Mouse (Mus musculus) testis, postnatal 14 days (tissue): ENCODE measurements around the gene Togaram2.
"Not testable (repeated sequence)": the region's sequence is repeated elsewhere in the genome, so short reads cannot be mapped to it uniquely, and the experiment has no call there.

Experiments
- DNase-seq: peaks from one replicate; pipeline ENCODE4 v3.0.0; 2021; ENCODE audit warnings: low spot score

The Togaram2 gene

DNA sequence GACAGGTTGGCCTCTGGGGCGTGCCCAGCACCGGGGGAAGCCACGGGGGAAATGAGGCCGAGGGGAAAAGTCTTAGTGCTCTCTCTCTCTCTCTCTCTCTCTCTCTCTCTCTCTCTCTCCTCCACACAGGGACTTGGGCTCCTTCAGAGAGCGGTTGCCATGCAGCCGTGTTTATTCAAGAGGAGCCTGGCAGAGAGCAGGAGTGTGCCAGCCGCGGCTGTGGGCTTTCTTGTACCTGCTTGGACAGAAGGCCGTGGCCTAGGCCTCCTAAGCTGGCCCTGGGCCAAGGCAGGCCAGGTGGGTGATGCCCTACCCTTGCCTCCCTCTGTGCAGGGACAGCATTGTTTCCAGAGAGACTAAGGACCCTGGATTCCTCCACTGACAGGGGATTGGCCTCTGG lies at the start of gene Togaram2:
Gene Togaram2, plus strand, starts transcription at position 170 of the 400 bp plus-strand sequence.
- no peak for DNase-seq

DNA sequence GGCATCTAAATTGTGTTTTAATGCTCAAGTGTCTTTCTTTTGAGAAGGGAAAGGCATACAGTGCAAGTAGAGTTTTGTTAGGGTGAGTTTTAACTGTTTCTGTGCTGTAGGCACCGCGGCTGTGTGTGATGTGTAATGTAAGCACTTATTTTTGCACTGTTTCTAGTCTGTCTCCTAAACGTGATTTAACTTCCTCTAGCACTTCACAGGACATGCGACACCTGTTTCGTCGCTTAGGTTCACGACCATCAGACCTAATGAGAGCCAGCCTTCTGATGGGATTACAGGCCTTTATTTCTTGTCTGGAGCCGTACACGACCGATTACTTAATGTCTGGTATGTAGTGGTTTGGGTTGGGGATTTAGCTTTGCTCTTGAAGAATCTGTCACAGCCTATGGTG lies 41.3 kb upstream of the Togaram2 start:
- DNase-seq: no peak

DNA sequence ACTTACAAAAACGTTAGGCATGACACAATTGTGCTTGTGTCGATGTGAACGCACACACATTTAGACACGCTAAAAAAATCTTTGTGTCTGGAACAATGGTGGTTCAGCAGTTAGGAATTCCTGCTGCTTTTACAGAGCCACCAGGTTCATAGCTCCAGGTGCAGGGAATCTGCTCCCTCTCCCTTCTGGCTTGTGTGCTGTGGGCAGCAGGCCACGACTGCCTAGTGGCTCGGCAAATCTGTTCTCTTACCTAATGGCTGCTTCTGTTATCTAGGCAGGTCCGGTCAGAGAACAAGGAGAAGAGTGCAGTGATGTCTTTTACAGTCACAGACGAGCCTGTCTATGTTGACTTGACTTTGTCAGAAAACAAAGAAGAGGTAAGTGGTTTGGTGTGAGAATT lies 39.7 kb upstream of the Togaram2 start:
- DNase-seq: no peak

DNA sequence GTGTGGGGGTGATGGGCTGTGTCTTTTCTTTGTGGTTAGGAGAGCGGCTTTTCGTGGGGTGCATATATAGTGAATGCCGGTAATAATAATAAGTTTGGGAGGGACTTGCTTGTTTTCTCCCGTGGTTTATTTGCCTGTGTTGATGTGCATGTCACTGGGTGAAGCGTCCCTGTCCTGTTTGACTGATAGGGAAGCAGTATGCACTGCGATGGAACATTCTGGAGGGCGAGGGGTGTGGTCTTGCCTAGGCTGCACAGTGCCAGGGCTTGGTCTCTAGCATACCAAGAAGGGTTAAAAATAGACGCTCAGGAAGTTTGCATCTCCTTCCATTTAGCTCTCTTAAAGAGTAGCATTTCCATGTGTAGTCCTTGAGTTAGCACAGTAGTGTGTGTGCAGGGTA lies 36.3 kb upstream of the Togaram2 start:
- no peak for DNase-seq

DNA sequence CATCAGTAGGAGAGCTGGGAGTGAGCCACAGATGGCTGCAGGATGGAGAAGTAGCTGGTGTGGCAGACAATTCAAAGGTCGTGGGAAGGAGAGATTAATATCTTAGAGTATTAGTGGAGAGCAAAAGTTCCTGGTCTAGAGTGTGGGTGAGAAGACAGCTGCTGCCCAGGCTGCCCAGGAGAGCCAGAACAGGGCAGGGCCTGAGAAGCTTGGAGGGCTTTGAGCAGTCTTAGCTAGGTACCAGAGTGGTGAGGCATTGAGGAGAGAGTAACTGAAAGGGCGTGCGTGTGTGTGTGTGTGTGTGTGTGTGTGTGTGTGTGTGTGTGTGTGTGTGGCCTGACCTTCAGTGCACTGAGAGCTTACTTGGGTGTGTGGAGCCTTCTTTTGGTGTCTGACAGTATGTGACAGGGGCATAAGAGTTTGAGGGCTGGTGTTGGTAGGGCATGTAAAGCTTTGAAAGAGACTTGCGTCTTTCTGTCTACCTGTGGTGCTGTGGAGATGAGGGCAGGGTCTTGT lies 35.3 kb upstream of the Togaram2 start:
- DNase-seq: no peak

DNA sequence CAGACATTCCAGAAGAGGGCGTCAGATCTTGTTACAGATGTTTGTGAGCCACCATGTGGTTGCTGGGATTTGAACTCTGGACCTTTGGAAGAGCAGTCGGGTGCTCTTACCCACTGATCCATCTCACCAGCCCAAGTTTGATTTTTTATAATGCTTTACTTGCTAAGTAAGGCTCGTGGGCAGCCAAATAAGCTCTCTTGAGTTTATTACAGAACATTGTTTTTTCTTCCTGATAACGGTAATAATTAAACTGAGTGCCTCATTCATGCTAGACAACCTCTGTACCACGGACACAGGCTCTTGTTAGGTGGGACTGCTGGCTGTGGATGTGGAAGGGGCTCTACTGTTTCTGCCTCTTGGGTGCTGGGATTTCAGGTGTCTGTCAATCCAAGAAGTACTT lies 34.0 kb upstream of the Togaram2 start:
- DNase-seq: not testable (repeated sequence)

DNA sequence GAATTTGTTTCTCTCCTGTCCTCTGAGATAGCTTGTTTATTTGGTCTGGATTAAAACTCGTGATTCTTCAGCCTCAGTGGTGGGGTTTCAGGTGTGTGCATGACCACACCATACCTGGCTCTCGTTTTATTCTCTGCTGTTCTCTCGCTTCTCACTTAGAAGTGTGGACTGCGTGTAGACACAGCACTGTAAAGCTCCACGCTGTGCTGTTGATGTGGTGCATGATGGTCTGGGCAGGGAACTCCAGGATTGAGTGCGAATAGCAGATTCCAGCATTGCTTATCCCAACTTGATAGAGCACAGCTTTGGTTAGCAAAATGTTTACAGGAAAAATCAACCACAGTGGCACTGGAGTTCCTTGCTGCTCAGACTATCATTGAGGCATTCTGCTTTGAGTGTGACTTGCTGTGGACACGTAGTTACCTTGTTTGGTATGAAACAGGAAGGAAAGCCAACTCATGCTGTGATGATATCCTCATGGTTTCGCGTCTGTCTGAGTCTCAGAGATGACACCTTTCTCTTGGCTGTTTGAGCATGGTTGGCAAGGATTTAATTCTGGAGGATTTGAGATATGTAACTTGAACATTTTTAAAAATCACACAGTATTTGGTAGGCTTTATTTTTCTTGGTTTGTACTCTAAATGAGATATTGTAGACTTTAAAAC lies 32.5 kb upstream of the Togaram2 start:
- no peak for DNase-seq

DNA sequence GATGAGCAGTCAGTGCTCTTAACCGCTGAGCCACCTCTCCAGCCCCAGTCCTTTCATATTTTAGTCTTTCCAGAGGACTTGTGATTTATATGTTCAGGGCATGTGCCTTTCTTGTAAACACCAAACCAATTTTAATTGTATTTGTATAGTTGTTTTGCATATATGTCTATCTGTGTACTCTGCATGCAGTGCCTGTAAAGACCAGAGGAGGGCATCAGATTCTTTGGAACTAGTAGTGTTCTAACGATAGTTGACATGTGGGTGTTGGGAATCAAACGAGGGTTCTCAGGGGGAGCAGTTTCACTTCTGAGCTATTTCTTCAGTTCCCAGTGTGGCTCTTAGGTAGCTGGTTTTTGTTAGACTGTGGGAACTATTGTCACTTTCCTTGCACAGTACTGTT lies 30.9 kb upstream of the Togaram2 start:
- DNase-seq: no peak

DNA sequence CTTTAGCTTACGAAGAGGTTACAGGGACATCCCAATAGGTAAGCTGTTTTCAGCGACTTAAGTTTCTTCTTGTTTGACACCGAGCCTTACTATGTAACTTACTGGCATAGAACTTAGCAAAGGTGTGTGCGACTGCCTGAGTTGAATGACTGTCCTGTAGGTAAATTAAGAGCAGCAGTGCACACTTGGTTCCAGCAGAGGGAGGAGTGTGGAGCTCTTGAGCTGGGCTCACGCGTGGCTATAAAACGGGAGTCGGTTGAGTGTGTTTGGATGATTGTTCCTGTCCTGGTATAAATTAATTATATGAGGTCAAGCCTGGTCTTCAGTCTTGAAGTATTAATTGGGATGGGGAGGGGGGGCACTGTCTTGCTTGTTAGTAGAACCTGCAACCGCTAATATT lies 23.1 kb upstream of the Togaram2 start:
- DNase-seq: no peak

DNA sequence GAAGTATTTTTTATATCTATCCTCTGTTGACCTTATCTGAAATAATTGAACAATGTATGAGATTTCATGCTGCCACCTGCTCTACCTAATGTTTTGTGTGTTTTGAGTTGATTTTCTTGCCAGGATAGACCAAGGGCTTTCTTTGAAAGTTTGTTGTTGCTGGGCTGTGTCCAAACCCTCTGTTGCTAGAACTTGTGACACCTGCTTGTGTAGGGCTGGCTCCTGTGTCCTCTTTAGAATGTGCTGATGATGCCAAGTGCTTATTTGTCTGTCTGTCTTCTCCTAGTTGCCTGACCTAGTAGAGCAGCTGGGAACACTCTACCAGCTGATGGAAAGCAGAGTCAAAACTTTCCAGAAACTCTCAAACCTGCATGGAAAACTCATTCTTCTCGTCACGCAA lies 20.6 kb upstream of the Togaram2 start:
- DNase-seq: no peak

DNA sequence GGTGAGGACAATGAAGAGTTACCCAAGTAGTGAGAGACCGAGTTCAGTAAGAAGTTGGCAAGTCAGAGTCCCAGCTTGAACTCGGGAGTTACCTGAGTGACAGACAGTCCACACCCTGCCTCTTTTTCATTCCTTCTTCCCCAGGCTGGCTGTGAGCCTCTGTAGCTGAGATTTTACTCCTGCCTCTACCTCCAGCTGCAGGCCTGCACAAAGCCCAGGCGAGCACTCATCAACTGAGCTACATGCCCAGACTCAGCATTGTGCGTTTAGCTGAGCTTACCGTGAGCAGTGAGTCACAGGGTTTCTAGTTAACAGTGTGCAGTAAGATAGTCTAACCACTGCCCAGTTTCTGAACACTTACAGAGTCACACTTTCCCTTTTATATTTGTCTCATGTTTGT lies 20.1 kb upstream of the Togaram2 start:
- DNase-seq: no peak

DNA sequence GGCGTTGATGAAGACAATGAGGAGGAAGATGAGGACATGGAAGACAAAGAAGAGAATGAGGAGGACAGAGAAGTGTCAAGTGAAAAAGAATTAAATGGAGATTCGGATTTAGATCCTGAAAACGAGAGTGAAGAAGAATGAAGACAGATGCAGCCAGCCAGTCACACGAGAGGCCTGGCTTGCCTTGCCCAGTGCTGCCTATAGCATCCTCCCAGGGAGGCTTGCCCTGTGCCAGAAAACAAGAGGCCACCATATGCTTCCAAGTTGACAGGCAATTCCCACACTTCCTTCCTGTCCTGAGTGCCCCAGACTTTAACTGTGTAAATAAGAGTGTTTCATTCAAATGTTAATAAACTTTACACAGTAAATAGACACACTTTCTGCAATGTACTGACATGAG lies 15.5 kb upstream of the Togaram2 start:
- DNase-seq: no peak

DNA sequence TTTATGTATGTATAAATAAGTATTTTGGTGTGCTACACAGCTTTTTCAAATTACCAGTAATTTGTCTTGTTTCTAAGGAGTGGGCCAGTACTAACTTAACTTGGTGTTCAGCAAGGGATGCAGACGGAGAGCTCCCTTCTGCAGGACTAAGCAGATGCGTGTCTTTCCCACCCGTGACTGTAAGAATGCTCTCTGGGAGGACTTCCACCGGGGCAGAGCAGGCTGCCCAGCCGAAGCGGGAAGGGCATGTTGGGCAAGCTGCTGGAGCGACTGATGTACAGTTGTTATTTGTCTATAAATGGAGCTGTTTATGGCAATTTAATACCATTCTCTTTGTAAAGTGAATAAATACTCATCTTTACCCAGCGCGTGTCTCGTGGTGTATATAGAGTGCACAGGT lies 14.4 kb upstream of the Togaram2 start:
- DNase-seq: no peak

DNA sequence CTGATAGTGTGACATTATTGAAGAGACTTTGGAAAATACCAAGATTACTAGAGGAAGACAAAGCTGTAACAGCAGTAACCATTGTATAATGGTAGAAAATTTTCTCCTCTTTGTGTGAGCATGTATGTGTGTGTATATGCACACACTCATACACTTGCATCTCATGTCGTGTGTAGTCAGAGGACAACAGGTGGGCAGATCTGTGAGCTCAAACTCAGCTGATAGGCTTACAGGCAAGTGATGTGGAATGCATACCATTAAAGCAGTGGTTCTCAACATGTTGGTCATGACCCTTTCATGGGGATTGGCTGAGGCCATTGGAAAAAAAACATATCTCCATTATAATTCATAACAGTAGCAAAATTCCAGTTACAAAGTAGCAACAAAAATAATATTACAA lies 12.7 kb upstream of the Togaram2 start:
- DNase-seq: no peak

DNA sequence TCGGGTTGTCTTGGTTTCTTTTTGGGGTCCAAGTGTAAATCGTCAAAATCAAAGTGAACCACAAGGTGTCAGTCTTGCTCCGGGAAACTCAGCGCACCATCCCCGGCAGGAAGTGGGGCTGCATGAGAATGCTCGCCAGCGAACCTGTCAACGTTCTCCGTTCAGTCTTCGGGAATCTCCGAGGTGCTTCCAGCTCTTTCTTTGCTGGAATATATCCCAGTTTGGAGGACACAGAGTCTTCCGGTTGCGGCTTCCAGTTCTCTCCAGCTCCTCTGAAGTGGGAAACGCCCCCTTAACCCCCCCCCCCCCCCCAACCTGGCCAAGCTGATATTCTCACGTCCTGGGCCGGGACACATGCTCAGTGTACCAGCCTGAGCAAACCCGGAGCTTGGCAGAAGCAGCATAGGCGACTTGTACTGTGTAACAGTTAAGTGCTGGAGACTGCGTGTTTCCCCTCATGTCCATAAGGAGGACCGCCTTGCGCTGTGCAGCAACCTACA lies 10.3 kb upstream of the Togaram2 start:
- DNase-seq: peak; percentile 51

DNA sequence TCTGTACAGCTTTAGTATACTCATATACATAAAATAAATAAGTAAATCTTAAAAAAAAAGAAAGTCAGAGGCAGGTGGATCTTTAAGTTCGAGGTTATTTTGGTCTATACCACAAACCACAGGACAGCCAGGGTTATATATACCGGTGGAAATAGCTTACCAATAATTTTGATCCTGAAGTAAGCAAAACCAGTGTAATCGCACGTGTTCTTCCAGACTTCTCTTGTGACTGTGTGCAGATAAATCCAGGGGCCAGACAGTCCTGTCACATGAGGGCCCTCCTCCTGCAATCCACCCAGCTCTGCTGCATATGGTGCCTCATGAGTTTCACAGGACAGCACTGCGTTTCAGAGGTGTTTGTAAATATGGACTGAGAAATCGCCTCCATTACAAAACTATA lies 9.6 kb upstream of the Togaram2 start:
- DNase-seq: no peak

DNA sequence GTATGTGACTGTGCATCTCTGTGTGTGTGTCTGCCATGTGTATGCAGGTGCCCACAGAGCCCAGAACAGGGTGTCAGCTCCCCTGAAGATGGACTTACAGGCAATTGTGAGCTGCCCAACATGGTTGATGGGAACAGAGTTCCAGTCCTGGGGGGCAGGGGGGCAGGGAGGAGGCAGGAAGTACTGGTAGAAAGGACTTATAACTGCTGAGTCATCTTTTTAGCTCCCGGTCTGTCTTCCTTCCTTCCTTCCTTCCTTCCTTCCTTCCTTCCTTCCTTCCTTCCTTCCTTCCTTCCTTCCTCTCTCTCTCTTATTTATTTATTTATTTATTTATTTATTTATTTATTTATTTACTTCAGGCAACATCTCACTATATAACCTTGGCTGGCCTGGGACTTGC lies 8.9 kb upstream of the Togaram2 start:
- no peak for DNase-seq

DNA sequence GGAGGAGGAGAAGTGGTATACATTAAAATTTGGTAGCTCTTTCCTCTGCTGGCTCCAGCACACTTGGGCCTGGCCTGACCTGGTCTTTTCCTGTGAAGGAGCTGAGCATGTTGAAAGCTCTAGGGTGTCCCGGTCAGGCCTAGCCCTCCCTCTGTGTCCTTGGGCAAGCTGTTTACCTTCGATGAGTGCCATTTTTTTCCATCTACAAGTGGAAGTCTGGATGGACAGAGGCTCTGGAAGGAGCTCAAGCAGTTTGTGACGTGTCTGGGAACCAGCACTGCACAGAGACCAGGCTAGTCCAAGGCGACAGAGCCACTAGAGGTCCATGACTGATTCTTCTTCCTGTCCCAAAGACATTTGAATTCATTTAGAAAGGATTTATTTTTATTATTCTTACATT lies 7.9 kb upstream of the Togaram2 start:
- no peak for DNase-seq

DNA sequence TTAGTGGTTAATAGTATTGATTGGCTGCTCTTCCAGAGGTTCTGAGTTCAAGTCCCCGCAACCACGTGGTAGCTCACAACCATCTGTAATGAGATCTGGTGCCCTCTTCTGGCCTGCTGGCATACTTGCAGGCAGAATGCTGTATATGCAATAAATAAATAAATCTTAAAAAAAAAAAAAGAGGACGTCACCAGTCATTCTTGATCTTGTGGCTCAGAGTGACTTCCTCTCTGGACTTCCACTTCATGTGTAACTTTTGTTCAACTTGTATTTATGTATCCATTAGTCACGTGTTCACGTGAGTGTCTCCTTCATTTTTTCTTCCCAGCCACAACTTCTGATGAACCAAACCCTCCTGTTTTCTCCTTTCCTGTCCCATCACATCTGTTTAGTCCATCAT lies 3.5 kb upstream of the Togaram2 start:
- DNase-seq: no peak

DNA sequence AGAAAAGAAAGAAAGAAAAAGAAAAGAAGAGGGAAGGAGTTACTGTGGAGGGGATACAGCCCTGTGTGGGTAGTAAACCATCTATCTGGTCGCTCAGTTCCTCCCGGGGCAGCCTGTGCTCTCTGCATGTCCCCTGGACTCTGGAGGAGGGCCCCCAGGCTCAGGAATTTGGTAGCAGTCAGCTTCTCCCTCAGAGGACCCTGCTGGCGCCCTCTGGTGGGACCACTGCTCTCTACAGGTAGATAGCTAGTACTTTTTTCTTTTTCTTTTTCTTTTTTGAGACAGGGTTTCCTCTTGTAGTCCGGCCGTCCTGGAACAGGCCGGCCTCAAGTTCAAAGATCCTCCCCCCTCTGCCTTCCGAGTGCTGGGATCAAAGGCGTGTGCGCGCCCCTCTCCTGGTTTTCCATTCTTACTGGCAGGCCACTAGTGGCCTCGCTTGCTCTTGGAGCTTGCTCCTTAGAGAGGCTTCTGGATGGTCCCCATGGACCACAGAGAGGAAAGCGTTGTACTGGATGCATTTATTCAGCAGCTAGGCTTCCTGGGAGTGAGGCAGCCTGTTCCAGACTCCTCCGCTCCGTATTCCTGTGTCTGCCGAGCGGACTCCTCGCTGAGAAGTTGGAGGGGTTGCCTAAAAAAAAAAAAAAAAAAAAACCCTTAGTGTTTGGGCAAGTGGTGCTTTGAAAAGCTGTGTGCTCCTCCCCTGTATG lies 1.1 kb upstream of the Togaram2 start:
- peak; percentile 58 for DNase-seq

DNA sequence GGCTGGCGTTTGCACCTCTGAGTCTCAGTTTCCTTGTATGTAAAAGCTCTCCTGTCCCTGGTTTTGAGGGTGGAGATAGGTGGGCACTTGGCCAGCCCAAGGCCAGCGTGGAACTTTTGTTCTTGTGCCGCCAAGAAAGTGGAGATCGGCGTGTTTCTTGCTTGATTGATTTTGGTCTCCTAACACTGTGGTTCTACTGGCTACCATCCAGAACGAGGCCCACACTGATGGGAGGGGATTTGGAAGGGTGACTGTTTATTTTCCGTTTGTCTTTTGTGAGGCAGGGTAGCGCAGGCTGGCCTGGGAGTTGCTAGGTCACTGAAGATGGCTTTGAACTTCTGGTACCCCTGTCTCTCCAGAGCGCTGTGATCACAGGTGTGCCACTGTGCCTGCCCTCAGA lies 875 bp downstream of the Togaram2 start:
- no peak for DNase-seq

DNA sequence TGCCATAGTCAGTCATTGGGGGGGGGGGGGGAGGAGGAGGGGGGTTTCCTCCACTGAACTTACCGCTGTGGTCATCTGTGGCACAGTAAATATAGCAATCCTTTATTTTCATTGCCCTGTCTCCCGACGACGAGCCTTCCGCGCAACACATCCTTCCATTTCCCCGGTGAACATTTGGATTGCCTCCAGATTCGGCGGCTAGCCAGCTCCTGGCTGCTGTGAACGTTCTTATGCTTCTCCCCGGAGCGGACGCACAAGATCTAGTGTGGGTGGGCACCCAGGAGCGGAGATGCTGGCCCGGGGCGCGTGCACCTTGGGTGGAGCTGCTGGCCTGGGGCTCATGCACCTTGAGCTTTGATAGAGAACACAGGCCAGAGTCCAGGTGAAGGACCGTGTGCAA lies 1.8 kb downstream of the Togaram2 start:
- no peak for DNase-seq

DNA sequence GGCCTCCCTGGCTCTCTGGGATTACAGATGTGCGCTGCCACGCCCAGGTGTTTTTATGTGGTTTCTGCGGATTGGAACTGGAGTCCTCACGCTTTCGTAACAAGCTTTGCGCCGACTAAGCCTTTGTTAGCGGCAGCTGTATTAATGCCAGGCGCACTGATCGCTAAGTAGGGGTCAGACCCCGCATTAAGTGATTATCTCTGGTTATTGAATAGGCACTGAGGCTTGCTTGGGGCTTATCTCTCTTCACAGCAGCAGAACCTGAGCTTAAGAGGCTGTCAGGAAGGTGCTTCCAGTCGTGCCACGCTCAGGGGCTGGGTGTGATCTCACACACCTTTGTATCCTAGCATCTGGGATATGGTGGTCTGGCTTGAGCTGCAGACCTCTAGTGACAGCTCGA lies 8.6 kb downstream of the Togaram2 start:
- DNase-seq: no peak

DNA sequence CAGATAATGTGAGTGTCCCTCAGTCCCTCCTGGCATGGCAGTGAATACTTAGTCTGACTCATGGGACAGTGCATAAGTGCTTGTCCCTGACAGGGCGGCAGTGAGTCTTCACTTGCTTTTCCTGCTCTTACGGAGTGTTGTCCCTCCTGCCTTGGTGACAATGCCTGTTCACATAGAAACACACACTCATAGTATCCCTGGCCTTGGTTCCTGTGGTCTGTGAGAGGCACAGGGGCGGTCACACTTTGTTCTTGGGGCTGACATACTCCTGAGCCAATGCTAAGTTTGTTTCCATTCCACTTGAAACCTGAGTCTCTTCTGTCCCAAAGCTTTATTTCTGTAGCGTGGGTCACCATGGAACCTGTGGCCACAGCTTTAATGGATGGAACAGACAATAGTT lies 9.3 kb downstream of the Togaram2 start:
- DNase-seq: no peak
